Mouse (Mus musculus) heart, postnatal 0 days (tissue): ENCODE results near the gene Pkd1l1.

Experiments used
- CTCF ChIP-seq: IDR thresholded peaks from 2 replicates; pipeline ENCODE4 v1.5.1; 2016; ENCODE audit warnings: antibody characterized with exemption, control low read depth, low read depth
- EP300 ChIP-seq: IDR thresholded peaks from 2 replicates; pipeline ENCODE4 v1.6.1; 2016; ENCODE audit warnings: antibody characterized with exemption, low read depth

GRCm38 (mm10) chr11:8983237-8983861 lies 10.3 kb upstream of the Pkd1l1 start:
- TF ChIP-seq CTCF (peak; percentile 92), EP300 (no peak)
